ENCODE assay signal across 27 mouse cellular contexts in genomic region chr12:111048201-111048600, GRCm38 (mm10). TPM values are rescaled to one million over a fixed set of nuclear protein-coding genes. Genes with fewer than 3 reads are reported as not detected.
DNase-seq lines count a peak whose midpoint lies in the region; ATAC-seq and TF ChIP-seq lines count a peak whose summit lies in the region.
"Had no signal": no experiment of that assay in that cellular context is flagged by ENCODE, and none has a peak within 500 bp of the region (broad histone marks: within the 10 kb centered on the region; RNA-seq: fewer than 3 reads in every experiment).

No protein-coding gene starts in this region.

- DNase-seq in CD4-positive, CD25-positive, alpha-beta regulatory T cell, adult 2 months (ENCODE audit: low read depth, low spot score): peak; percentile 54
- no peak for DNase-seq in liver, embryonic 11.5 days (ENCODE audit: low spot score)
- DNase-seq in thymus, adult 2 months: no peak
- DNase-seq in spleen, postnatal 4 days (ENCODE audit: low spot score in 2 of 2): no peak
- DNase-seq: adrenal gland, adult 2 months; adrenal gland, postnatal 10 days; adrenal gland, postnatal 25 days; cerebellum, adult 11 months; cerebellum, adult 18-20 months; cerebellum, adult 8-10 months; cerebellum, adult 9-11 months; cerebellum, postnatal 14 days; cerebellum, postnatal 36 days; embryo, embryonic 11 days had no signal

- H3K4me3 ChIP-seq in midbrain, embryonic 16.5 days (ENCODE audit: low read depth, low read length): no peak overlapping the region
- no peak overlapping the region for H3K4me3 ChIP-seq in liver, embryonic 11.5 days (ENCODE audit: low read depth, low read length)
- no peak overlapping the region for H3K4me3 ChIP-seq in thymus, adult 2 months (ENCODE audit: control insufficient read depth, insufficient read depth, low read length)
- H3K4me3 ChIP-seq: embryonic facial prominence, embryonic 13.5 days; embryonic facial prominence, embryonic 15.5 days; erythroblast, embryonic 14.5 days; forebrain, embryonic 10.5 days; forebrain, embryonic 12.5 days had no signal

- no peaks in the 10 kb centered on the region for H3K36me3 ChIP-seq in midbrain, embryonic 16.5 days (ENCODE audit: control insufficient read depth, insufficient read depth, low read length)
- H3K36me3 ChIP-seq in liver, embryonic 11.5 days (ENCODE audit: control insufficient read depth, insufficient read depth, low read length): peaks cover 20% of the 10 kb centered on the region; the same call in 1 of the 2 replicates
- no peaks in the 10 kb centered on the region for H3K36me3 ChIP-seq in thymus, adult 2 months (ENCODE audit: control insufficient read depth, insufficient read depth, low read length)

- H3K9ac ChIP-seq in midbrain, embryonic 16.5 days (ENCODE audit: low read depth, low read length): no peak overlapping the region
- H3K9ac ChIP-seq in liver, embryonic 11.5 days (ENCODE audit: low read depth, low read length): no peak overlapping the region
- H3K9ac ChIP-seq: embryonic facial prominence, embryonic 13.5 days; embryonic facial prominence, embryonic 15.5 days; forebrain, embryonic 12.5 days had no signal

- ATAC-seq in activated CD4-positive, CD25-positive, alpha-beta regulatory T cell, adult 4 months: peak; percentile 81
- peak; percentile 81 for ATAC-seq in inflammation-experienced regulatory T-cells, adult 6 months
- ATAC-seq in midbrain, embryonic 16.5 days: no peak
- ATAC-seq in liver, embryonic 11.5 days (replicated peaks; ENCODE audit: low FRiP score): no peak
- ATAC-seq: forebrain, embryonic 14.5 days; forebrain, embryonic 16.5 days; Patski had no signal

- 0 out of 2 replicates have a peak, but pooled peaks cover 3% of the 10 kb centered on the region for H3K4me1 ChIP-seq in midbrain, embryonic 16.5 days (ENCODE audit: control insufficient read depth, insufficient read depth, low read length)
- H3K4me1 ChIP-seq in liver, embryonic 11.5 days (replicated peaks; ENCODE audit: control insufficient read depth, insufficient read depth, low read length): no peaks in the 10 kb centered on the region
- H3K4me1 ChIP-seq in thymus, adult 2 months (replicated peaks; ENCODE audit: control insufficient read depth, insufficient read depth, low read length): peaks cover 8% of the 10 kb centered on the region
- H3K4me1 ChIP-seq: forebrain, embryonic 10.5 days; forebrain, embryonic 12.5 days had no signal

- H3K4me2 ChIP-seq in midbrain, embryonic 16.5 days (ENCODE audit: low read length): no peak overlapping the region
- no peak overlapping the region for H3K4me2 ChIP-seq in liver, embryonic 11.5 days
- H3K4me2 ChIP-seq: embryonic facial prominence, embryonic 13.5 days; embryonic facial prominence, embryonic 15.5 days; forebrain, embryonic 12.5 days had no signal

- H3K9me3 ChIP-seq in midbrain, embryonic 16.5 days (replicated peaks; ENCODE audit: control insufficient read depth, low read length, poor library complexity, severe bottlenecking): no peaks in the 10 kb centered on the region
- H3K9me3 ChIP-seq in liver, embryonic 11.5 days (ENCODE audit: control insufficient read depth, low read length): no peaks in the 10 kb centered on the region
- H3K9me3 ChIP-seq: embryonic facial prominence, embryonic 13.5 days; embryonic facial prominence, embryonic 15.5 days; forebrain, embryonic 10.5 days; forebrain, embryonic 12.5 days; G1E had no signal

- H3K27me3 ChIP-seq in midbrain, embryonic 16.5 days (ENCODE audit: control insufficient read depth, insufficient read depth, low read depth, low read length): no peaks in the 10 kb centered on the region
- no peaks in the 10 kb centered on the region for H3K27me3 ChIP-seq in liver, embryonic 11.5 days (replicated peaks; ENCODE audit: control insufficient read depth, insufficient read depth, low read length)
- H3K27me3 ChIP-seq in thymus, adult 2 months (ENCODE audit: control insufficient read depth, insufficient read depth, low read length): no peaks in the 10 kb centered on the region
- H3K27me3 ChIP-seq: CH12.LX; embryonic facial prominence, embryonic 13.5 days; embryonic facial prominence, embryonic 15.5 days; forebrain, embryonic 12.5 days; Patski had no signal

- no peak overlapping the region for H3K27ac ChIP-seq in midbrain, embryonic 16.5 days (ENCODE audit: low read length)
- H3K27ac ChIP-seq in liver, embryonic 11.5 days (ENCODE audit: low read depth, low read length): no peak overlapping the region
- no peak overlapping the region for H3K27ac ChIP-seq in thymus, adult 2 months (ENCODE audit: control insufficient read depth, insufficient read depth, low read length)
- H3K27ac ChIP-seq: embryonic facial prominence, embryonic 13.5 days; embryonic facial prominence, embryonic 15.5 days; forebrain, embryonic 10.5 days; forebrain, embryonic 12.5 days had no signal

- no peak for TF ChIP-seq POLR2A in thymus, adult 2 months (IDR thresholded peaks at IDR 0.05; ENCODE audit: control insufficient read depth, extremely low read depth, insufficient read depth, low read length, poor library complexity)

- 88% methylated on average over 2 of the region's 2 CpGs for WGBS in midbrain, embryonic 16.5 days
- 86% methylated on average over 2 of the region's 2 CpGs for WGBS in liver, embryonic 11.5 days
- 91% methylated on average over 2 of the region's 2 CpGs for WGBS in thymus, adult 2 months

- TF ChIP-seq CTCF in thymus, adult 2 months (IDR thresholded peaks at IDR 0.05; ENCODE audit: borderline replicate concordance, control insufficient read depth, extremely low read depth, insufficient read depth, low read length, poor library complexity): no peak

RNA-seq across cellular contexts. Expression of gene Rcor1, which starts 9.1 kb away (rescaled TPM):
- polyA plus RNA-seq in activated CD4-positive, CD25-positive, alpha-beta regulatory T cell, adult 4 months (2017; shearing (Covaris generic)): 10 to 100 TPM; 14.7 to 15.9 TPM
- 10 to 100 TPM; 13.6 to 19.7 (median 14.7) TPM for polyA plus RNA-seq in inflammation-experienced regulatory T-cells, adult 6 months (2017; shearing (Covaris generic))
- polyA plus RNA-seq in midbrain, embryonic 16.5 days (2015; fragmentation: Nextera tagmentation; extraction: Ambion mirVana): 4.4 and 5.3 TPM in 2 replicates
- polyA plus RNA-seq in liver, embryonic 11.5 days (2014; fragmentation: Nextera tagmentation; extraction: Ambion mirVana): 17.4 and 18.2 TPM in 2 replicates
- 21.9 and 24.4 TPM in 2 replicates for polyA plus RNA-seq in thymus, adult 2 months (2012; rRNA removed)

Comparison
In these comparisons a context has a peak if more than half of its experiments do, and no peak if none do; other contexts are left out.
1. ATAC-seq: peak in activated CD4-positive, CD25-positive, alpha-beta regulatory T cell, adult 4 months (single experiment) and inflammation-experienced regulatory T-cells, adult 6 months (single experiment); none in midbrain, embryonic 16.5 days (single experiment) and liver, embryonic 11.5 days (single experiment).